Mouse (Mus musculus) embryonic facial prominence, embryonic 13.5 days (tissue): ENCODE data around the gene Dpm3. TPM values are rescaled to one million over a fixed set of nuclear protein-coding genes. Genes with fewer than 3 reads are reported as not detected.

Experiments used
- ATAC-seq: fragments of 200-750 bp; cut with Nextera tagmentation; 2 replicates; pipeline ENCODE4 v1.8.0; 2017; ENCODE audit warnings: low read depth; ENCODE audit not compliant: insufficient number of reproducible peaks, insufficient read depth, low FRiP score, low TSS enrichment
- H3K27ac ChIP-seq: fragments of 300-500 bp; sonication (generic); 2 replicates; pipeline ENCODE4 v1.5.1; 2015; ENCODE audit warnings: moderate library complexity, mild to moderate bottlenecking, inconsistent platforms
- H3K27me3 ChIP-seq: fragments of 300-500 bp; sonication (generic); 2 replicates; pipeline ENCODE4 v1.6.1; 2015; ENCODE audit warnings: mild to moderate bottlenecking, inconsistent platforms
- H3K36me3 ChIP-seq: fragments of 300-500 bp; sonication (generic); 2 replicates; pipeline ENCODE4 v1.6.1; 2015; ENCODE audit warnings: mild to moderate bottlenecking, inconsistent platforms
- H3K4me1 ChIP-seq: fragments of 300-500 bp; sonication (generic); 2 replicates; pipeline ENCODE4 v1.6.1; 2015; ENCODE audit warnings: inconsistent platforms
- H3K4me2 ChIP-seq: fragments of 300-500 bp; sonication (generic); 2 replicates; pipeline ENCODE4 v1.6.1; 2015; ENCODE audit warnings: moderate library complexity, mild to moderate bottlenecking, inconsistent platforms
- H3K4me3 ChIP-seq: fragments of 300-500 bp; sonication (generic); 2 replicates; pipeline ENCODE4 v1.5.1; 2015; ENCODE audit warnings: mild to moderate bottlenecking, inconsistent platforms
- H3K9ac ChIP-seq: fragments of 300-500 bp; sonication (generic); 2 replicates; pipeline ENCODE4 v1.6.1; 2015; ENCODE audit warnings: mild to moderate bottlenecking, inconsistent platforms
- H3K9me3 ChIP-seq: fragments of 300-500 bp; sonication (generic); 2 replicates; pipeline ENCODE4 v1.6.1; 2016; ENCODE audit warnings: inconsistent platforms
- WGBS: fragments of 180-500 bp; shearing (Covaris S2); methylation state at CpG from one replicate; pipeline ENCODE4 v1.1.7; 2015; ENCODE audit warnings: mixed read lengths; 5-methylcytosine and 5-hydroxymethylcytosine counted together
- polyA plus RNA-seq: library from polyadenylated mRNA; unstranded; fragments of >200 nt; fragmentation: Nextera tagmentation; extraction: Ambion mirVana; gene quantifications from 2 replicates; pipeline ENCODE4 v1.2.1, GENCODE M21; 2015

Dpm3 gene
- polyA plus RNA-seq, 1 experiment from 2014 or later = 147 TPM

DNA sequence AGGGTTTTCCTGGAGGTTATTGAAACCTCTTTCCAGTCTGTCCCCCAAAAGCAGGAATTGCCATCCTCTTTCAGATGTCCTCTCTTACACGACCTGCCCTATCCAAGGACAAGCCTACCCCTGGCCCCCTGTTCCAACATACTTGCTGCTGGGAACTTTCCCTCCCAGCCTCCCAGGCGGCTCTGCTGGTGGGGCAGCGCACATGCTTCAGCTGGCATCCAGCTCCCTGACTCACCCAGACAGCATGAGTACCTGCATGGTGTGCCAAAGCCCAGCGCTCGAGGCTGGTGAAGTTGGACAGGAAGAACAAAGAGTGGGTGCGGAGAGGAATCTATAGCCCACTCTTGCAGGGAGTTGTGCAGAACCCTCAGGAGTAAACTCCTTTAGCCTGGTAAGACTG lies 11.7 kb downstream of the Dpm3 start:
- H3K4me3 ChIP-seq = peak overlapping the region; percentile 59
- peaks cover 41% of the 10 kb centered on the region for H3K4me1 ChIP-seq
- no peaks in the 10 kb centered on the region for H3K9me3 ChIP-seq
- peaks cover 31% of the 10 kb centered on the region for H3K36me3 ChIP-seq
- peak overlapping the region; percentile 78 for H3K4me2 ChIP-seq
- 69% methylated on average over 6 of the region's 6 CpGs for WGBS
- no peak for ATAC-seq
- H3K27me3 ChIP-seq = no peaks in the 10 kb centered on the region
- peak overlapping the region; percentile 83 for H3K9ac ChIP-seq
- H3K27ac ChIP-seq = peak overlapping the region; percentile 88

DNA sequence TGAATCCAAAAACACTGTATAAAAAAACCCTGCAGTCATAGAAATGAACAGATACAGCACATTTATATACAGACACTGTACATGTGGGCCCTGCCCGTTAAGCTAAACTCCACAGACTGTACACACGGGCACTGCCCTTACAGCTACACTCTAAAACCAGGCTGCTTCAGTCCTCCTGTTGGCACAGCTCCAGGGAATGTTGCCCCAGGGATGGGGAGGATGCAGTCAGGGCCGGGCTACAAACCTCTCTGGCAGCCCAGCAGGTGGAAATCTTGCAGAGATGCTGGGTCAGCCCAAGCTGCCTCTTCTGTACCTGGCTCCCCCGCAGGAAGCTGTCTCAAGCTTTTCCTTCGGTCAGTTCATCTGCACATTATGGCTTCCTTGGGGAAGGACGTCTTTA lies 12.6 kb downstream of the Dpm3 start:
- no peaks in the 10 kb centered on the region for H3K27me3 ChIP-seq
- no peak for ATAC-seq
- no peak overlapping the region for H3K4me2 ChIP-seq
- peaks cover 46% of the 10 kb centered on the region for H3K4me1 ChIP-seq
- H3K9me3 ChIP-seq = no peaks in the 10 kb centered on the region
- WGBS = 59% methylated on average over 6 of the region's 6 CpGs
- H3K27ac ChIP-seq = no peak overlapping the region
- peaks cover 34% of the 10 kb centered on the region for H3K36me3 ChIP-seq
- no peak overlapping the region for H3K4me3 ChIP-seq
- no peak overlapping the region for H3K9ac ChIP-seq

DNA sequence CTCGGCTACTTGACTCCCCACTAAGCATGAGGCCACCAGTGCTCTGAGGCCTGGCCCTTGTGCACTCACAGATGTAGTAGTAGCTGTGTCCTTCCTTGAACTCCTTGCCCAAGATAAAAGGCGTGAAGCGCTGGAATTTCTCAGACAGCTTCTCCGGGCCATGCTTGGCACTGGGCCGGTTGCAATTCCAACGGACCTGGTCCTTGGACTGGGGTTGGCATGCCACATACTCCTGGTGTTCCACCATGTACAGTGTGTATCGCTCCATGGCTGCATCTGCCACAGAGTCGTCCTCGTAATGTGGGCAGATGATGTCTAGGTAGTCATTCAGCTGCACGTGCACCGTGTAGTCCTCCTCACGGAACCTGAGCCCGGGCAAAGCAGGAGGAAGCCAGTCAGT lies 16.9 kb downstream of the Dpm3 start:
- H3K4me1 ChIP-seq = peaks cover 46% of the 10 kb centered on the region
- H3K9me3 ChIP-seq = no peaks in the 10 kb centered on the region
- 90% methylated on average over 13 of the region's 13 CpGs for WGBS
- H3K27me3 ChIP-seq = peaks cover 11% of the 10 kb centered on the region
- peak overlapping the region; percentile 95; the same call in 1 of the 2 replicates for H3K4me2 ChIP-seq
- peaks cover 34% of the 10 kb centered on the region for H3K36me3 ChIP-seq
- no peak for ATAC-seq
- no peak overlapping the region for H3K27ac ChIP-seq
- H3K4me3 ChIP-seq = no peak overlapping the region
- H3K9ac ChIP-seq = no peak overlapping the region

DNA sequence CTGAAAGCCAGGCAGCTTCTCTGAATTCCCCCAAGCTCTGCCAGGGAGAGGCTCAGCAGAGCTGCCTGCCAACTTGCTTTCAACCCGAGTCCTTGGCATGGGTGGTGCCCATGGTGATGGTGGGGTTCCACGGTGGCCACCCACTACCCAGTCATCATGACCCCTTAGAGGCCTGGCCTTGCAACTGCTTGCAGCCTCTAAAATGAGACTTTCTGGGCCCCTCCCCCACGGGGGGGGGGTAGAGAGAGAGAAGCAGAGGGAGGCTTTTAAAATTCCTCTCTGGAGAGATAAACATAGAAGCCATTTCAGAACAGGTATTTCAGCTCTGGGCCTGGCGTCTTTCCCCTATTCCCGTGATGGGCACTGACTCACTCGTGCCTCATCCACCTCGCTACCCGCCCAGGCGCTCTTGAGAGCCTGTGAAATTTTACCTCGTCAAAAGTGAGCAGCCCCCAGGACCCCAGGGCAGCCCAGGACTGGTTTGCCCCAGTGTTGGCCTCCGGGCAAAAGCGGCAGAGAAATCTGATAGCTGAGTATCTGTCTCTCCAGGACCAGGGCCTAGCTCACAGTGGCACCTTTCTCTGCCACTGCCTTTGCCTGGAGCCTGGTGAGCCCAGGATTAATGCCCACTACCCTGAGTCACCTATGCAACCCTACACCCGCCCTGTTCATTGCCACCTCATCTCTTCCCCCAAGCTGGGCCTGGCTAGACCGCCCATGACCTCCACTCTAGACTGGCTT lies 18.3 kb downstream of the Dpm3 start:
- peak overlapping the region; percentile 79 for H3K27ac ChIP-seq
- H3K4me2 ChIP-seq = peak overlapping the region; percentile 95
- no peak for ATAC-seq
- 32% methylated on average over 14 of the region's 14 CpGs for WGBS
- H3K4me1 ChIP-seq = peaks cover 52% of the 10 kb centered on the region
- peaks cover 26% of the 10 kb centered on the region for H3K36me3 ChIP-seq
- H3K9ac ChIP-seq = peak overlapping the region; percentile 76
- peak overlapping the region; percentile 53 for H3K4me3 ChIP-seq
- H3K9me3 ChIP-seq = no peaks in the 10 kb centered on the region
- H3K27me3 ChIP-seq = peaks cover 19% of the 10 kb centered on the region

DNA sequence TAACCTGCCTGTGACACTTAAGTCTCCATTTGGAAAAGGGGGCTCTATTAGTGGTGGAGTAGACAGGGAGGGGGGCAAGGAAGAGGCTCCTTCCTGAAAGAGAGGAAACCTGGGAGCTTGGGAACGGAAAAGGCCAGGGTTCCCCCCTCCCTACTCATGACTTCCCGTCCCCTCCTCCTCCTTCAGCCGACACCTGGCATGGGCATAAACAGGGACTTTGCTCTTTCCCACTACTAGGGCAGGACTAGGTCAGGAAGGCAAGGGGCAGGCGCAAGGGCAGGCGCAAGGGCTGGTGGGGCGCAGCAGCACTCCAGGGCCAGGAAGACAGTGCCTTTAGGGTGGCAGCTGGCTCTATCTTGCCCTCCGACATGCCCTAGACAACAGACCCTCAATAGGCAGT lies 18.9 kb downstream of the Dpm3 start:
- peak overlapping the region; percentile 53 for H3K4me3 ChIP-seq
- peaks cover 52% of the 10 kb centered on the region for H3K4me1 ChIP-seq
- peak overlapping the region; percentile 76 for H3K9ac ChIP-seq
- peak overlapping the region; percentile 79 for H3K27ac ChIP-seq
- H3K9me3 ChIP-seq = no peaks in the 10 kb centered on the region
- peak overlapping the region; percentile 95 for H3K4me2 ChIP-seq
- ATAC-seq = no peak
- peaks cover 19% of the 10 kb centered on the region for H3K27me3 ChIP-seq
- 63% methylated on average over 7 of the region's 7 CpGs for WGBS
- peaks cover 22% of the 10 kb centered on the region for H3K36me3 ChIP-seq

DNA sequence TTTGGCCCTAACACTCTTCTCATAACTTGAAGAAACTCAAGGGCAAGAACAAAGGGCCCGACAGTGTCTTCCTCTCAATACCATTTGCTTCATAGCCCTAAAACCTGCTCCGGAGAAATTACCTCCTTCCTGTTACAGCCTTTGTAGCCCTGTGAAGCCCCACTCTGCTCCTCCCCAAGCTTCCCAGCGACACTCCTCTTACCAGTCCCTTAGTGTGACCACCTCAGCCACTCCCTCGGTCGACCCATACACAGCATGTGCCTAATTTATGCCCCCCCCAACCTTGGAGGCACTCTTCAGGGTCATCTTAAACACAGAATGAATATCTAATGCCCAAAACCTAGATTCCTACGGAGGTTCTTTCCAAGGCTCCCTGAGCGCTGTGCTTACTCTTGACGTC lies 19.5 kb downstream of the Dpm3 start:
- WGBS = 18% methylated on average over 8 of the region's 8 CpGs
- no peak for ATAC-seq
- peak overlapping the region; percentile 53 for H3K4me3 ChIP-seq
- no peaks in the 10 kb centered on the region for H3K9me3 ChIP-seq
- H3K9ac ChIP-seq = peak overlapping the region; percentile 76
- H3K36me3 ChIP-seq = peaks cover 17% of the 10 kb centered on the region
- peaks cover 52% of the 10 kb centered on the region for H3K4me1 ChIP-seq
- peak overlapping the region; percentile 79 for H3K27ac ChIP-seq
- H3K4me2 ChIP-seq = peak overlapping the region; percentile 95
- peaks cover 19% of the 10 kb centered on the region for H3K27me3 ChIP-seq

DNA sequence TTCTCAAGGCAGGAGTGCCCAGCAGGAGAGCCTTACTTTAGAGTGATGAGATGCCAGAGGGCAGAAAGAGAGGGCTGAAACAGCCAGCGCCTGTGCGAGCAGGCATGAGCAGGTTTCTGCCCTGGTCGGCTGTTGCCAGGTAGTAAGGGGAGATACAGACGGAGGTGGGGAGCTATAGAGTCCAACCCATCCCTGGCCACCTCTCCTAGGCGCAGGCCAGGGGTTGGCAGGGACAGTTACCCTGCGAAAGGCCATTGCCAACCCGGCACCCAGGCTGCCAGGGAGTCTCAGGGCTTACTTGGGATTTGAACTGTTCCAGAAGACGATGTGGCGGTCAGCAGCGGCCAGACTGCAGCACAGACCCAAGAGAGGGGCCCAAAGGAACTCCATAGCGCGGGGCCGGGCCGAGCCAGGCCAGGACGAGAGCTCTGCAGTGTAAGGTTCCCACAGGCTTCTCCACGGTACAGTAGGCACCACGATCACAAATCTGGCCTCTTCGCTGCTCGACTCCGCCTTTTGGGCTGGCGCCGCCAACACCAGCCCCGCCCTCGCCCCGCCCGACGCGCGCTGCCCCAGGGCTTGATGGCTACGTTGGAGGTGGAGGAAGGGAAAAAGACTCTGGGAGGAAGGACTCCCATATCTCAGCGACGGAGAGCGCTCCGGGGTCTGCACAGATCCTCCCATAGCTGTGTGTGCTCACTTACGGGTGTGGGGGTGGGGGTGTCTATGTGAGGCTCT lies 20.2 kb downstream of the Dpm3 start:
- H3K4me3 ChIP-seq = peak overlapping the region; percentile 53
- ATAC-seq = peak; percentile 82
- 2% methylated on average over 35 of the region's 35 CpGs for WGBS
- peaks cover 17% of the 10 kb centered on the region for H3K36me3 ChIP-seq
- H3K27ac ChIP-seq = peak overlapping the region; percentile 79
- peaks cover 52% of the 10 kb centered on the region for H3K4me1 ChIP-seq
- peak overlapping the region; percentile 76 for H3K9ac ChIP-seq
- peaks cover 19% of the 10 kb centered on the region for H3K27me3 ChIP-seq
- peak overlapping the region; percentile 95 for H3K4me2 ChIP-seq
- H3K9me3 ChIP-seq = no peaks in the 10 kb centered on the region

DNA sequence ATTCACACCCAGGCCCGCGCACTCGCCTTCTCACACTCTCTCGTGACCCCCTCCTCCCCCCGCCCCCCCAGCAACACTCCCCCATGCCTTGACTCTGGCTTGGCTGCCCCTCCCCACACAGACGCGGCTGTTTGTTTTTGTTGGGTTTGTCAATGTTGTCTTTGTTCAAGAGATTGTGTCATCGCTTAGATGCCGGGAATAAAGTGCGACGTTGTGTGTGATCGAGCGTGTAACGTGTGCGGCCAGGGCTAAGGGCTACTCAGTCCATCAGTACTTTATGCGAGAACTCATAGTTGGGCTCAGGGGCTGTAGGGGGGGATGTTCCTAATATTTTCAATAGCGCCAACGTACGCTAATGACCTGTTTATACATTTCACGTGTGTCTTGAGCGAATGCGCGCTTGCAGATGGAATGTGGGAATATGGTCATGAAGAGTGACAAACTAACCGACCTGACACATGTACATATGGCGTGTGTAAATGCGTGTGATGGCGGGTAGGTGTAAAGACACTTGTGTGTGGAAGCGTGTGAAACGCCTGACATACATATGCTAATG lies 21.0 kb downstream of the Dpm3 start:
- Histone ChIP-seq H3K4me2 (peak overlapping the region; percentile 95), H3K27ac (peak overlapping the region; percentile 79), H3K4me1 (peaks cover 55% of the 10 kb centered on the region), H3K9ac (peak overlapping the region; percentile 76), H3K4me3 (peak overlapping the region; percentile 53), H3K9me3 (no peaks in the 10 kb centered on the region), H3K36me3 (peaks cover 11% of the 10 kb centered on the region), H3K27me3 (peaks cover 19% of the 10 kb centered on the region)
- ATAC-seq = peak; percentile 13
- WGBS = under 1% methylated on average over 28 of the region's 29 CpGs

DNA sequence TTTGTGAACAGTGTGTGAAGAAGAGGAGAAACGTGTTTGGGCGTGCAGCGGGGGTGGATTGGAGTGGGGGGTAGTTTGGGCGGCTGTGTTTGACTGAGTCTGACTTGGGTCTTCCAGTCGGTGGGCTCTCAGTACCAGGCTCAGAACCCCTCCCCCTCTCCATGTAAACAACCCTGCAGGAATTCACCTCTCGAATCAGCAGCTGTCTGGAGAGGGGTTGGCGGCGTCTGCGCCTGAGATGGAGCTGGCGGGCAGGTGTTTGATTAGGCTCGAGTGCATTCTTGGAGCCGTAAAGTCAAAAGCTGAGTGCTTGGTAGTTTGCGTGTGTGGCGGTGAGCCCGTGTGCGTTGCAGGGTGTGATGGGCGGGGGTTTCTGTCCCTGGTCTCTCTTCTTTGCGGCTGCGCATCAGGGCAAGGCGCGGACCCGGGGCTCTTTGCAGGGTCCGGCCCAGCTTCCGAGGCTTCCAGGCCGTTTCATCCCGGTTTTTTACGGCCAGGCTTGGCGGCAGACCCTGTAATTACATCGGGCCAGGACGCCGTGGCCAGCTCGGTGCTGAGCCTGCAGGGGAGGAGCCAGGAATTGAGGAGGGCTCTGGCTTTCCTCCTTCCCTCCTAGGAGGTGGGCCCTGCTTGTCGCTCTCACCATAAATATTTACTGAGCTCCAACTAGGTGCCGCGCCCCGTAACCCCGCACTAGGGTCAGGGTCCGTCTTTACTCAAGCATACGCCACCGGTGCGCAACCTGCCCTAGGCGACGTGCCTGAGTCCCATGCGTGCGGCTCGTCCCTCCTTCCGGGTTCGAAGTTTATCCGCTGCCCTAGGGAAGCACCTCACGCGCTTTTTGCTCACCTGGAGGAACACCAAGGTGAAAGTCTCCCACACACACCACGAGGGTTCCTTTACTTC lies 21.7 kb downstream of the Dpm3 start, which contains the start of gene Efna1:
TSS of gene Efna1 (minus strand) at position 537 of the 906 bp plus-strand sequence.
- H3K27ac ChIP-seq = peak within 1 kb of the TSS; percentile 79
- H3K9me3 ChIP-seq = no peaks in the 10 kb centered on the region
- under 1% methylated on average over 52 of the region's 52 CpGs for WGBS
- peak within 1 kb of the TSS; percentile 53 for H3K4me3 ChIP-seq
- H3K9ac ChIP-seq = peak within 1 kb of the TSS; percentile 76
- no peak for ATAC-seq
- peaks cover 19% of the 10 kb centered on the region for H3K27me3 ChIP-seq
- H3K4me2 ChIP-seq = peak within 1 kb of the TSS; percentile 95
- H3K4me1 ChIP-seq = peaks cover 55% of the 10 kb centered on the region
- peaks cover 3% of the 10 kb centered on the region for H3K36me3 ChIP-seq

DNA sequence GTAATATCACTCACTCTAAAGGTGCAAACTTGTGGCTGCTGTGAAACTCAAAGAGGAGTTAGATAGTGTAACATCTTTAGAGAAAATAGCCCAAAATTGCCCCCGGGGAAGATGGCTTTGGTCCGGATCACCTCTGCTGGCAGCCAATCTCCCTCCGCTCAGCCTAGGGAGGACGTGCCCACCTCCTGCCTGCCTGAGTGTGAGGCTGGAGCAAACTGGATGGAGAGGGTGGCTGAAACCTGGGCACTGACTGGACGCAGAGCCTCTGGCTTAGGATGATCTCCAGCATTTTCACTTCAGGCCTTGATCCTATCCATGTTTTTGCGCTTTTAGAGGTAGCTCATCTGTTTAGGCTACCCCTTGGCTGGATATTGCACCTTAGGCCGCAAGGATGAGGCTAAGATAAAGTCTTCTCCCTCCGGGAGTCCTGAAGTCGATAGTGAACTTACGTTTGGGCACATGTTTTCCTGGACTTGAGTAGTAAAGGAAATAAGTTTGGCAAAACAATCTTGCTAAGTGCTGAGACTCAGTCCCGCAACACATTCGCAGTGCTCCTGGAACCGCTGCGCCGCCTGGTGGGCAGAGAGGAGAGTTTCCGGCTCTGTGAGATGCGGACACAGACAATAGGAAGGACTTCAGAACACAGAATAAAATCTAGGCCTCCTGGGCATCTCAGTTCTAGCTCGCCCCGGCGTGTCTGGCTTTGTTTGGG lies 22.6 kb downstream of the Dpm3 start:
- Histone ChIP-seq H3K9ac (peak overlapping the region; percentile 76), H3K4me3 (peak overlapping the region; percentile 53), H3K4me1 (peaks cover 55% of the 10 kb centered on the region), H3K27me3 (peaks cover 19% of the 10 kb centered on the region), H3K9me3 (no peaks in the 10 kb centered on the region), H3K4me2 (peak overlapping the region; percentile 95), H3K36me3 (no peaks in the 10 kb centered on the region), H3K27ac (peak overlapping the region; percentile 55; the same call in 1 of the 2 replicates)
- WGBS = 10% methylated on average over 20 of the region's 20 CpGs
- no peak for ATAC-seq
